Mouse (Mus musculus) forebrain, embryonic 16.5 days (tissue): ENCODE results near the gene Lrrc57. TPM values are rescaled to one million over a fixed set of nuclear protein-coding genes. Genes with fewer than 3 reads are reported as not detected.

ENCODE experiments used
- ATAC-seq: fragments of 200-750 bp; cut with Nextera tagmentation; 2 replicates; pipeline ENCODE4 v1.8.0; 2017; ENCODE audit warnings: mild to moderate bottlenecking, moderate library complexity
- H3K27ac ChIP-seq: fragments of 300-500 bp; sonication (generic); 2 replicates; pipeline ENCODE4 v1.5.1; 2014; ENCODE audit warnings: low read length, control low read depth
- H3K27me3 ChIP-seq: fragments of 300-500 bp; sonication (generic); replicated peaks from 2 replicates; pipeline ENCODE4 v1.6.1; 2014; ENCODE audit warnings: low read length; ENCODE audit not compliant: control insufficient read depth, insufficient read depth
- H3K36me3 ChIP-seq: fragments of 300-500 bp; sonication (generic); 2 replicates; pipeline ENCODE4 v1.6.1; 2014; ENCODE audit not compliant: control insufficient read depth, insufficient read depth
- H3K4me1 ChIP-seq: fragments of 300-500 bp; sonication (generic); replicated peaks from 2 replicates; pipeline ENCODE4 v1.6.1; 2014; ENCODE audit warnings: low read length; ENCODE audit not compliant: control insufficient read depth, insufficient read depth
- H3K4me2 ChIP-seq: fragments of 300-500 bp; sonication (generic); 2 replicates; pipeline ENCODE4 v1.6.1; 2014; ENCODE audit warnings: mild to moderate bottlenecking, low read length, control low read depth
- H3K4me3 ChIP-seq: fragments of 300-500 bp; sonication (generic); replicated peaks from 2 replicates; pipeline ENCODE4 v1.5.1; 2014; ENCODE audit warnings: mild to moderate bottlenecking, low read length, control low read depth
- H3K9ac ChIP-seq: fragments of 300-500 bp; sonication (generic); replicated peaks from 2 replicates; pipeline ENCODE4 v1.6.1; 2014; ENCODE audit warnings: low read depth, low read length, control low read depth
- H3K9me3 ChIP-seq: fragments of 300-500 bp; sonication (generic); 2 replicates; pipeline ENCODE4 v1.6.1; 2016; ENCODE audit warnings: low read length; ENCODE audit not compliant: control insufficient read depth
- WGBS: fragments of 180-500 bp; shearing (Covaris S2); extraction: QIAGEN DNeasy Blood & Tissue Kit; methylation state at CpG from one replicate; pipeline ENCODE4 v1.1.7; 2014; 5-methylcytosine and 5-hydroxymethylcytosine counted together
- polyA plus RNA-seq: library from polyadenylated mRNA; unstranded; fragments of >200 nt; fragmentation: Nextera tagmentation; extraction: Ambion mirVana; gene quantifications from 2 replicates; pipeline ENCODE4 v1.2.1, GENCODE M21; 2015

Gene Lrrc57
- polyA plus RNA-seq, 1 experiment from 2014 or later, result 38.9 TPM

DNA sequence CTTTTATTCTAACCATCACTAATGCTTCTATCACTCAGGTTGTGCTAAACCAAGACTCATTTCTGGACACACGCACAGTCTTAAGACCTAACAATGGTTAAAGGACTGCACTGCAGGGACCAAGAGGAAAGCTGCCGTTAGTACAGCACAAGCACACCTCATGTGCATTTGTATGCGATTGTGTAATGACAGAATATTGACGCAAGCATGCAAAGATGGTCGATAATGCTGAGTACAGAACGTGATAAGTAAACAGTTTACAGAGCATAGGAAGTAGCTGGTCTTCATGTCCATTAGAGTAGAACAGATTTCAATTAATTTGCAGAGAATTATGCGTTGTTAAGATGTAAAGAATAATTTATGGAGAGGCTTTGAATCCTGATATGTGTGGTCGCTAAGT, 31.5 kb upstream of the Lrrc57 start:
- WGBS, result 85% methylated on average over 8 of the region's 8 CpGs
- no peak for ATAC-seq
- peaks cover 6% of the 10 kb centered on the region for H3K4me1 ChIP-seq
- H3K27me3 ChIP-seq, result no peaks in the 10 kb centered on the region
- no peaks in the 10 kb centered on the region for H3K36me3 ChIP-seq
- no peaks in the 10 kb centered on the region for H3K9me3 ChIP-seq
- H3K9ac ChIP-seq, result no peak overlapping the region
- no peak overlapping the region for H3K27ac ChIP-seq
- H3K4me3 ChIP-seq, result no peak overlapping the region
- H3K4me2 ChIP-seq, result no peak overlapping the region

DNA sequence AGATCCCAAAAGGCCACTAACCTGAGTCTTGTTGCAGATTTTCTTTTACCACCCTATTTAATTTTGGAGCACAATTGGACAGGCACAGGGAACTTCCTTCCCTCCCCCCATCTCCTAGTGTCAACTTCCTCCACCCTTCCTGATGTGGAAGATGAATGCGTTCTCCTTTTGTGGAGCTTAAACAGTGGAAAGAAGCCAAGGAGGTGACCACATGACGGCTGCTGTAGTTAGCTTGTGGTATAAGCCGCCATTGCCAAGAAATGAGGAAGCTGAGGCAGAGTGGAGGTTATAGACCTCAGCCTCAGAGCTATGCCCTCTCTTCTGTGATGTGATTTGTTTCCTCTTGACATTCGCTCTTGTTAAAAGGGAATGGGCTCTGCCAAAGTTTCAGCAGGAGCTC, 22.6 kb upstream of the Lrrc57 start:
- no peak overlapping the region for H3K9ac ChIP-seq
- H3K4me1 ChIP-seq, result peaks cover 8% of the 10 kb centered on the region
- no peaks in the 10 kb centered on the region for H3K27me3 ChIP-seq
- H3K4me2 ChIP-seq, result no peak overlapping the region
- ATAC-seq, result no peak
- WGBS, result 85% methylated on average over 4 of the region's 4 CpGs
- H3K36me3 ChIP-seq, result no peaks in the 10 kb centered on the region; the same call in 1 of the 2 replicates
- H3K4me3 ChIP-seq, result no peak overlapping the region
- no peaks in the 10 kb centered on the region for H3K9me3 ChIP-seq
- no peak overlapping the region for H3K27ac ChIP-seq

DNA sequence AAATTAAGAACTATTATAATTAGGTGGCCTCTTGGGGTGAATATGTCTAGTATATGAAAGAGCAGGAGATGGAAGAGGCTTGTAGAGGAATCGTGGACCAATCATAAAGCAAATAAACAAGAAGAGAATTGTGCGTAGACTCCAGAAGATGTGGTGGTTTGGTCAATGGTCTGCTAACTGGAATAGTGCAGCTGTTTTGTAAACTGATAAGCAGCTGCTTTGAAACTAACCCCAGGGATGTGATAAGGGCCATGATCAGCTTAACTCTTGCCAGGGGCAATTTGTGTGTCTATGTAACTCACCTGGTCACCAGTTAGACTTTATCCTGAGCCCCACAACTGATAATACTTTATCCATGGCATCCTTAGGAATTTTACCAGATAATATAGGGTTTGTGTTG, 22.2 kb upstream of the Lrrc57 start:
- no peaks in the 10 kb centered on the region for H3K27me3 ChIP-seq
- H3K9ac ChIP-seq, result no peak overlapping the region
- 93% methylated on average over 2 of the region's 2 CpGs for WGBS
- H3K4me1 ChIP-seq, result peaks cover 8% of the 10 kb centered on the region
- ATAC-seq, result no peak
- no peak overlapping the region for H3K27ac ChIP-seq
- no peak overlapping the region for H3K4me3 ChIP-seq
- H3K9me3 ChIP-seq, result no peaks in the 10 kb centered on the region
- H3K4me2 ChIP-seq, result no peak overlapping the region
- no peaks in the 10 kb centered on the region; the same call in 1 of the 2 replicates for H3K36me3 ChIP-seq

DNA sequence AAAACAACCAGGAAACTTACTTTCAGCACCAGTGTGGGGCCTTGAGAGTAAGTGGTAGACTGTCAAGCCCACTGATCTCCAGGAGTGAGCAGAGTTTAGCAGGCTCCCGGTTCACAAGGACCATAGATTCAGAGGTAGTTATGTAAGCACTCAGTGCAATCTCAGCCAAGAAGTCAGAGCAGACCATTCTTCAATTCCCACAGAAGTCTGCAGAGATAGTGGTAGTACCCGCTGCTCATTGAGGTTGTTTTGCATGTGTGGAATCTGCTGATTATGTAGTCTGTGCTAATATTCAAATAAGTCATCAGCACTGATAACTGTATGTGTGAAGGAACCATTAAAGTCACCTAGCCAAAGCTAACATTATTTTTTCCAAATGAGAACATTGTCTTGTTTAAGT, 21.3 kb upstream of the Lrrc57 start:
- ATAC-seq, result no peak
- no peak overlapping the region for H3K9ac ChIP-seq
- H3K27ac ChIP-seq, result no peak overlapping the region
- WGBS, result 71% methylated on average over 2 of the region's 2 CpGs
- H3K27me3 ChIP-seq, result no peaks in the 10 kb centered on the region
- H3K36me3 ChIP-seq, result no peaks in the 10 kb centered on the region; the same call in 1 of the 2 replicates
- no peak overlapping the region for H3K4me3 ChIP-seq
- no peak overlapping the region for H3K4me2 ChIP-seq
- H3K9me3 ChIP-seq, result no peaks in the 10 kb centered on the region
- H3K4me1 ChIP-seq, result peaks cover 8% of the 10 kb centered on the region

DNA sequence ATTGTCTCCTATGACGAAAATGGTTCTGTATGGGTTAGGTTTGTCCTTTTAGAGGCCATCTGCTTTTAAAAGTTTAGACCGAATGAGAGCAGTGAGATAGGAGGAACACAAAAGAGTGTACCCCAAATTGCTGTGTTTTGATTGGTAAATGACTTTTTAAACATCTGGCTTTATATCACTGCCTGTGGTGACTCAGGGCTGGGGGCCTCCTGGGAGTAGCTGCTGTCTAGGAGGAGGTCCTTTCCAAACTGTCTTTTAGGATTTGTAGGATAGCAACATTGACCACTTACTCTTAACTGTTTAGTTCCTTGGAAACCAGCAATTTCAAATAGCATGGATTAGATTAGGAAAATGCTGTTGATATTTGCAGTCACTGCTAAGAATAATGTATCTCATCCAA, 20.9 kb upstream of the Lrrc57 start:
- no peak for ATAC-seq
- no peak overlapping the region for H3K4me3 ChIP-seq
- peaks cover 8% of the 10 kb centered on the region for H3K4me1 ChIP-seq
- H3K9me3 ChIP-seq, result no peaks in the 10 kb centered on the region
- H3K36me3 ChIP-seq, result no peaks in the 10 kb centered on the region; the same call in 1 of the 2 replicates
- H3K27me3 ChIP-seq, result no peaks in the 10 kb centered on the region
- no peak overlapping the region for H3K27ac ChIP-seq
- H3K9ac ChIP-seq, result no peak overlapping the region
- no peak overlapping the region for H3K4me2 ChIP-seq
- WGBS, result 81% methylated on average over 2 of the region's 2 CpGs

DNA sequence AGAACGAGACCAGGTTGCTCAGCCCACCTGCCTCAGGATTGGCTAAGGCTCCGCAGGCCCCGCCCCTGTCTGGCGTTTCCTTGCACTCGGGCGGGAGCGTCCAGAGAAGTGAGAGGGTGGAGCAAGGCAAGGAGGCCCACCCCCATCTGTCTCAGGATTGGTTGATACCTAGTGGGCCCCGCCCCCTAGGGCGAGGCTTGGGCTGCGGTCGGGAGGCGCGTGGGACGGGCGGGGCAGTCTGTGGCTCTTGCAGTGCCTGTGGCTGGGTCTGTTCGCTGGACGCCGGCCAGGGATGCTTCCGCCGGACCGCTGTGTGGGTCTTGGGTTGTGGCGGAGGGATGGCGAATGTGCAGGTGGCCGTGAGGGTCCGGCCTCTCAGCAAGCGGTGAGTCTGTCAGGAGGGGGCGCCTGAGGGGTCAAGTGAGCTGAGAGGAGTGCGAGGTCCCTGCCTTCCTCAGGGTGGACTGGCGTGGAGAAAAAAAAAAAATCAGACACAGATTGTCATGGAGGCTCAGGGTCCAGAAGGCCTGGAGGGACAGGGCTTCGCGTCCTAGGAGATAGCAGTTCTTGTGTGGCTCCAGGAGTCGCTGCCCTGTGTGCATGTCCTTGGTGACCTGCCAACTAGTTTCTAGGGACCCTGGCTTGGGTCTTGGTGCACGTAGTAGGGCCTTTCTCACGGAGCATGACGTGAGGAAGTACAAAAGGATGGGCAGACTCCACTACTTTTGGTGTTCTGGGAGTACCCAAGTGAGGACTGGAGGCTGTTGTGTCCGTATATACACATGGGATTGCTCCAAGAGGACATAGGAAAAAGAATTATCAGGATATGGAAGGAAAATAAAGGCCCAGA, 19.8 kb upstream of the Lrrc57 start, which contains the start of gene Stard9:
Gene Stard9 (plus strand): TSS at position 236 of the 850 bp plus-strand sequence.
- peak within 1 kb of the TSS; percentile 76 for H3K4me2 ChIP-seq
- no peaks in the 10 kb centered on the region for H3K9me3 ChIP-seq
- H3K27ac ChIP-seq, result peak within 1 kb of the TSS; percentile 6; the same call in 1 of the 2 replicates
- peak; percentile 100 for ATAC-seq
- H3K4me3 ChIP-seq, result peak within 1 kb of the TSS; percentile 67
- no peaks in the 10 kb centered on the region for H3K36me3 ChIP-seq
- no peaks in the 10 kb centered on the region for H3K27me3 ChIP-seq
- peak within 1 kb of the TSS; percentile 71 for H3K9ac ChIP-seq
- WGBS, result 1% methylated on average over 33 of the region's 36 CpGs
- peaks cover 8% of the 10 kb centered on the region for H3K4me1 ChIP-seq

DNA sequence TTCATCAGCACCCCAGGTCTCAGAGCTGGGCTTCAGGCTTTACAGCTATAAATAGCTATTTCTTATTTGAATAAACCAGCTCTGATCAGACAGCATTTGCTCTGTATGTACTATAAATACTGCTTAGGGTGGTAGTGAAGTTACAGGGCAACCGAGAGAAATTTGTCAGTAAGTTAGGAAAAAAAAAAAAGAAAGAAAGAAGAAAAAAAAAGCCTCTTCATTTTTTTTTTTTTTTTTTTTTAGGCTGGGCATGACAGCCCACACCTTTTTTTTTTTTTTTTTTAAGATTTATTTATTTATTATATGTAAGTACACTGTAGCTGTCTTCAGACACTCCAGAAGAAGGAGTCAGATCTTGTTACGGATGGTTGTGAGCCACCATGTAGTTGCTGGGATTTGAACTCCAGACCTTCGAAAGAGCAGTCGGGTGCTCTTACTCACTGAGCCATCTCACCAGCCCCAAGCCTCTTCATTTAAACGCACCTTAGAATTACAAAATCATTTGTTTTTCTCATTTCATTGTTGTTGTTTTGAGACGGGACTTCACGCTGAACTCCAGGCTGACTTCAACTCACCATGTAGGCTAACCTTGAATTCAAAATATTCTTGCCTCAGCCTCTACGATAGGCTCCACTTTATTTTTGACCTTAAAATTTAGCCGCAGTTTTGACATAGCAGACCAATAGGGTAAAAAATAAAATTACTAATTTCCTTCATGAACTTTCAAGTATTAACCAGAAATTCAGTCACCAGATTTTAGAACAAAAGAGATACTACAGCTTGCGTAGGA, 19.0 kb upstream of the Lrrc57 start:
- Histone ChIP-seq H3K9ac (peak overlapping the region; percentile 15), H3K9me3 (no peaks in the 10 kb centered on the region), H3K4me3 (peak overlapping the region; percentile 67), H3K4me1 (peaks cover 8% of the 10 kb centered on the region), H3K4me2 (peak overlapping the region; percentile 76), H3K36me3 (no peaks in the 10 kb centered on the region), H3K27me3 (no peaks in the 10 kb centered on the region), H3K27ac (peak overlapping the region; percentile 6; the same call in 1 of the 2 replicates)
- WGBS, result 32% methylated on average over 10 of the region's 10 CpGs
- peak; percentile 31 for ATAC-seq

DNA sequence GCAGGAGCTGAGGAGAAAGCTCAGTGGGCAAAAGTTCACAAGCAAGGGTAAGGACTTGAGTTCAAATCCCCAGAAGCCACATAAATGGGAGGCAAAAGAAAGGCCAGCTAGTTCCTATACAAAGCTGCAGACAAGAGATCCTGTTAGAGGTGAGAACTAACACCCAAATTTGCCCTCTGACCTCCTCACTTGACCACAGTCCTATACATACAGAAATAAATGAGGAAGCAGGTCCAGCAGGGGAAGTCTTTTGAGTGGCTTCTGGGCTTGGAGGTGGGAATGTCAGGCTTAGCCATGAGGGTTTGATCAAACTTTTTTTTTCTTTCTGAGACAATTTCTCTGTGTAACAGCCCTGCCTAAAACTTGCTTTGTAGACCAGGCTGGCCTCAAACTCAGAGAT, 13.6 kb upstream of the Lrrc57 start:
- Histone ChIP-seq H3K27ac (no peak overlapping the region), H3K4me2 (no peak overlapping the region), H3K4me3 (no peak overlapping the region), H3K36me3 (peaks cover 6% of the 10 kb centered on the region), H3K9me3 (no peaks in the 10 kb centered on the region), H3K9ac (no peak overlapping the region), H3K27me3 (no peaks in the 10 kb centered on the region), H3K4me1 (no peaks in the 10 kb centered on the region)
- no peak for ATAC-seq

DNA sequence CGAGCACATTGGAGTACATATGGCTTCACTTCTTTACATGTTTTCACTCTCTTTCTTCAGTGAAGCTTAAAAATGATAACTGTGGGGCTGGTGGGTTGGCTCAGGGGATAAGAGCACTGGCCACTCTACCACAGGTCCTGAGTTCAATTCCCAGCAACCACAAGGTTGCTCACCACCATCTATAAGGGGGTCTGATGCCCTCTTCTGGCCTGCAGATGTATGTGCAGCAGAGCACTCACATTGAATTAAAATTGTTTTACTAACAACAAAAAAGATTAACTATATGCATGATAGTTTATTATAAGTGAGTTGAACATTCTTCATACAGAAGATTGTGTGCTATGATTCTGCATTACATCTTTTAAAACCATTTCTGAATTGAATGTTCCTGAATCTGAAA, 10.2 kb upstream of the Lrrc57 start:
- no peak for ATAC-seq
- Histone ChIP-seq H3K4me1 (no peaks in the 10 kb centered on the region), H3K9me3 (no peaks in the 10 kb centered on the region), H3K27ac (no peak overlapping the region), H3K4me2 (no peak overlapping the region), H3K36me3 (peaks cover 10% of the 10 kb centered on the region), H3K9ac (no peak overlapping the region), H3K27me3 (no peaks in the 10 kb centered on the region), H3K4me3 (no peak overlapping the region)
- WGBS, result 100% methylated on average over 1 of the region's 1 CpGs
